Mouse (Mus musculus) G1E (cell line): Measurements from ENCODE around the gene Eif4a2.

Experiments
- CTCF ChIP-seq: IDR thresholded peaks from 2 replicates; pipeline ENCODE4 v1.5.1; 2012; ENCODE audit warnings: low read depth, low read length, inconsistent platforms, mixed read lengths
- GATA1 ChIP-seq: IDR thresholded peaks from 2 replicates; pipeline ENCODE4 v1.6.1; 2012; ENCODE audit warnings: borderline replicate concordance, low read length, inconsistent platforms, mixed read lengths

- TF ChIP-seq CTCF, result no peak
- TF ChIP-seq GATA1, result no peak
Measured at GRCm38 (mm10) chr16:23112861-23113435, 5.7 kb downstream of the Eif4a2 start.
